Mouse (Mus musculus): ENCODE data around the gene Sepsecs.

The Sepsecs gene

GRCm38 (mm10) chr5:52641736-52642135, 27.8 kb downstream of the Sepsecs start:
- DNase-seq: no peak

GRCm38 (mm10) chr5:52638916-52639315, 30.6 kb downstream of the Sepsecs start:
- no peak for DNase-seq

DNA sequence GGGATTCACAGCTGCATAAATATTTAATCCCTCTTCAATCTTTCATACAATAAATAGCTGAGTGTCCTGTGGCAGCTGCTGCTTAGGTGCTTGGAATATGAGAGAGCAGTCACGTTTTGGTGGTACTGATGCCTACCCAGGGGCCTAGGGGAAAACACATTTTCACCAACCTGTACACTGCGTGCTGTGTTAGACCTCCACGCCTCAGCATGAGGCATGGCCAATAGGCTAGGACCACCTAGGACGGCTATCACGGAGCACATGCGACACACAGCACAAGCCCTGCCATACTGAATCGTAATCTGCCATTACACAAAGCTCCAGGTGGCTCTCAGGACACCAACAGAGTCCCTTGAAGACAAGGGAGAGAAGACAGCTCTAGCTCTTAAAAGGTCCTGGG, 31.5 kb downstream of the Sepsecs start:
- DNase-seq: no peak

DNA sequence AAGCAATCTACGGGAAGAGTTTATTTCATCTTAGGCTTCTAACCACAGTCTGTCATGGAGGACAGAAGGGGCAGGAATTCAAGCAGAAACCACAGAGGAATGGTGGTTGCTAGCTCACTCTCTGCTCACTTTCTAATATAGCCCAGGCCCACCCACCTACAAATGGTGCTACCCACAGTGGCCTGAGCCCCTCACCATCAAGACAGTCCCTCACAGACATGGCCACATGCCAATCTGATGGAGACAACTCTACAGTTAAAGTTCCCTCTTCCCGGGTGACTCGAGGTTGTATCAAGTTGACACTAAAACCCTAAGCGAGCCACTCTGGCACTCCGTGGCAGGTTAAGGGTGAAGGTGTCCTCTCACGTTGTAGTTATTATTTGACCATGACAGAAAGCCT, 32.6 kb downstream of the Sepsecs start:
- DNase-seq: no peak

GRCm38 (mm10) chr5:52636025-52636755, 33.3 kb downstream of the Sepsecs start:
- no peak for DNase-seq

GRCm38 (mm10) chr5:52634017-52634416, 35.5 kb downstream of the Sepsecs start:
- peak; percentile 17 to 48 for DNase-seq

- no peak for DNase-seq
These were observed 39.0 kb downstream of the Sepsecs start for GRCm38 (mm10) chr5:52630541-52630940.

- no peak for DNase-seq
These were observed 40.3 kb downstream of the Sepsecs start for GRCm38 (mm10) chr5:52629214-52629613.

DNA sequence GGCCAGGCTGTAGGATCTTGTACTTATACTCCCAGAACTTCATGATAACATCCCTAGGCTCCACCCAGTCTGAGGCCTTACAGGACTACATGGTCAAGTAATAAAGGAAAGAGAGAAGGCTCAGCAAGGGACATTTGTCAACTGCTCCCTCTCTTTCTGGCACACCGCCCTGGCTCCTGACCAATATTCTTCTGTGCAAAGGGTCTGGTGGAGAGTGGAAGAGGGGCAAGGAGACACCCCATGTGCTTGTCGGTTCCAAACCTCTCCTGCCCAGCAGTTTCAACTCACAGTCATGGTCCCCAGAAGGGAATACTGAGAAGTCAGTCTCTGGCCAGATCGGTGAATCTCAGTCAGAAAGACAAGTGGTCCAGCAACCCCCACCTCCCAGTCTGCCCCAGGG, 40.7 kb downstream of the Sepsecs start:
- no peak for DNase-seq

GRCm38 (mm10) chr5:52627713-52628112, 41.8 kb downstream of the Sepsecs start:
- DNase-seq: no peak

- no peak for DNase-seq
These were observed 43.4 kb downstream of the Sepsecs start for GRCm38 (mm10) chr5:52626092-52626491.

DNA sequence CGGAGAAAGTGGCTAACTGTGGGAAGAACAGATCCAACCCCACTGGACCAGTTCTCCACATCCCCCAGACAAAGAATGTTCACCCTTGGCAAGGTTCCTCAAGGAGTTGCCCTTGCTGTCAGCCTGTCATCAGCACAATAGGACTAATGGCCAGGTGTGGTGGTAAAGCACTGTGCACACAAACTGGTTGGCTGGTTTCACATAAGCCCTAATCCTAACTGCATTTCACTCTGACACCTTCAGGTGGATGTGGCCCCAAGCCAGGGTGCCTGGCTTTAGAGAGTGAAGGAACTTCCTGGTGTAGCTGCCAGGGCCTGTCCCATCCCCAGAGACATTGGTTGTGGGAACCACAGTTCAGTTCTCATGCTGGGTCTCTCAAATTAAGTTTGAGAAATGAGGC, 44.6 kb downstream of the Sepsecs start:
- DNase-seq: no peak

DNA sequence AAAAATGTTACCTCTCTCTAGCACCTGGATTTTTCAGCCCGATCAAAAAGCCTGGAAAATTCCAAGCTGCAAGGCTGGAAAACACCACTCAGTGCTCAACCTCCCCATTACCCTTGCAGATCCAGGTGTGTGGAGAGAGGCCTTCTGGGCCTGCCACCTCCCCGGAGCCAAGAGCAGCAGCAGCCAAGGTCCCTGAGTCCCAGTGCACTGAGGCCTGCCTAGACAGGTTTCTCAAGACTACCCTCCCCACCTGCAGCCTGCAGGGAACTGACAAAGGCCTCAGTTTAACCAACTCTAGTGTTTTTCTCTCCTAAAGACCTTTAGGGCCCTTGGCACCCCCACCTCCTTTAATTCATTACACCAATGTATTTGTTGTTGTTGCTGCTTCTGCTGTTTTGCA, 46.4 kb downstream of the Sepsecs start:
- no peak for DNase-seq

DNA sequence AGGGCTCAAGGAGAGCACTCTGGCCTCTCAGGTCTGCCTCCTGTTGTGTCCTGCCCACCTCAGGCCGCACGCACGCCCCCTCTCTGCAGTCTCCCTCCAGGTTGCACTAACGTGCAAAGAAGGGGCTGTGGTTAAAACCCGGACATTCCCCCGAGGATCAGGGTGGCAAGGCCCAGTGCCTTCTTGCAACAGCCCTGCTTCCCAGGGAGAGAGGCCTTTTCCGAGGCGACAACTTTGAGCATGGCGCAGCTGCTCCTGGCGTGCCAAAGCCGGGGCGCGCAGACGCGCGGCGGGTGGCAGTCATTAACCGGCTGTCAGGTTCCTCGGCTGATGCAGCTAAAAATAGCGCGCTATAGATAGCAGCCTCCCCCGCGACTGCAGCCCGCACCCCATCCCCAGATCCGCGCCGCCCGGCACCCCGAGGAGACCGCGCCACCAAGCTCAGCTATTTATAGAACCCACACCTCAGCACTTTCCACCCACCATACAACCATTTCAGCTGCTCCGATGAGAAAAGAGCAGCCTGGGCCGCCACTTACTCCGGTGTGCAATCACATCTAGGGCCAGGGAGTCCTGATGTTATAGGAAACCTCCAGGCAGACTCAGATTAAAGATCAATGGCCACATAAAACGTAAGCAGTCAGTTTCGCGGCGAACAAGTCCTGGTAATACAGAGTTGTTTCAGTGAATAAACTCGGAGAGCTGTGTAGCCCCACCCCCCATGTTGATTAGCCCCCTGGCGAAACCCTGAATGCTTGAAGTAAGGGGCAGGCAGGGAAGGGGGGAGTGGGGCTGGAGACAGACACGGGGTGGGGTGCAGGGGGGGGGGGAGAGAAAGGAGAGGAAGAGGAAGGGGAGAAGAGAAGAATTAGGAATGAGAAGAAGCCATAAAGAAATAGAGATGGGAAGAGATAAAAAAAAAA, 50.9 kb downstream of the Sepsecs start:
- no peak for DNase-seq

DNA sequence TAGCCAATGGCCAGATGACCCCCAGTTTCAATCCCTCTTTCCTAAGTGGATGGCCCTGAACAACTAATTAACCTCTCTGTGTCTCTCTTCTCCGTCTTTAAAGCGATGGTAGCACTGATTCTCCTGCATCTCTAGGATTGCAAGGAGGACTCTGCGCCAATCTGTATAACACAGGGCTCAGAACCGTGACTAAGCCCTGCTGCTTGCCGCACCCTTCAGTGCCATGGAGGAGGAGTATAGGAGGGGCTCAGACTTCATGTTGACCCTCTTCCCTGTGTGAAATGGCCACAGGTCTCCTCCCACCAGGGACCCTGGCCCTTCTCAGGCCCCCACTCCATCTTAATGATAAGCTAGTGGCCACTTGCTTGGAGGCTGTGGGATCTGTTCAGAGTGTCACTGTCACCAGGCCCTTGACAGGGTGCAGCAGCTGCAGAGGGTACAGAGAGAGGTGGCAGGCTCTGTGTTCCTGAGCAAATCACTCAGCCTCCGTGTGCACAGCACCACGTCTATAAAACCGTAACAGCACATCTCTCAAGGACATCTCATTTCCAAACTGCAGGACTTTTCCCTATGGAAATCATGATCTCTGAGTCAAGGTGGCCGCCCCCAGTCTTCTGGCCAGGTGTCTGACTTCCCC, 51.7 kb downstream of the Sepsecs start:
- DNase-seq: no peak

- DNase-seq: no peak
These were observed 53.0 kb downstream of the Sepsecs start for GRCm38 (mm10) chr5:52616549-52616948.

DNA sequence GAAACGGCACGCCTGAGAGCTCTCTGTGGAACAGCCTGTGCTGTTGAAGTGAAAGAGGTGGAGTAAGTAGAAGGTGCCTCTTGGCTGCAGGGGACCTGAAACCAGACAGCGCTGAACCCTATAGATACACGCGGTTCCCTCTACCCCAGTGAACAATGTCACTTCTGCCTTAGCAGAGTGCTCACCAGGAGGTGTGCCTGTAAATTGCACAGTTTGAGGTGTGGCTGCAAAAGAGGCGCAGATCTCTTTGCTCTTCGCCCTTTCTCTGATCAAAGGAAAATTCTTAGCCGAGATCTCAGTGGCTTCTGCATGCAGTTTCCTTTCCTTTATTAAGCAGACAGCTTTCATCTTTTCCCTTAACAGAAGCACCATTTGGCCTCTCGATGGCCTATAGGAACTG, 54.1 kb downstream of the Sepsecs start:
- no peak for DNase-seq

DNA sequence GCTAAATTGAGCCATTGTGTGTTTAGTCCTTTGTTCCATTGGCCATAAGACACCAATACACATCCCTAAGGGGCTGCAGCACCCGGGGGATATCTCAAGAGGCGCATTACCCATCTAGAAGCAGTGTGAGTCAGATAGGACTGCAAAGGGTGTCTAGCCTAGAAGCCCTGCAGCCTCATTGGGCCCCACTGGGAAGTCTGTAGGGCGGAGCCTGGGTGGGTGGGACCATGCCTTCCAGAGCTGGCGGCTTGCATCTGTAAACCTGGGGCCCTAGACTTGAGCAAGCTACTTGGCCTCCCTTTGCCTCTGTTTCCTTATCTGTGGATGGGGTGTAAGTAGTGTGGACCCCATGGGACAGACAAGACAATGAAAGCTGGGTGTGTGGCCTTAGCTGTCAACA, 54.8 kb downstream of the Sepsecs start:
- no peak for DNase-seq

DNA sequence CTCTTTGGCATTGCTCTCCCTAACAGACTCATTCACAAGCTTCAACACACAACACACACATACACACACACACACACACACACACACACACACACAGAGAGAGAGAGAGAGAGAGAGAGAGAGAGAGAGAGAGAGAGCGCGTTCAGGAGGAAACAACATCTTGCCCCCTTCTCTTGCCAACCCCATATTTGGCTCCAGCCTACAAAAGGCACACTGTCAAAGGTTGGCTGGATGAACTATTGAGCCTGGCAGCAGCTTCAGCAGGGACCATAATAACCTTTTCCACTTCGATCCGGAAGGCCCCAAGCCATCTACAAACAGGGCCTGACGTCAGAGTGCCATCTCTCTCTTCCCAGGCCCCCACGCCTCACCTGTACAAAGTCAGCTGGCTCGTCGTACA, 56.7 kb downstream of the Sepsecs start:
- DNase-seq: no peak

GRCm38 (mm10) chr5:52611315-52611895, 58.1 kb downstream of the Sepsecs start:
- DNase-seq: no peak

- no peak for DNase-seq
These were observed 59.2 kb downstream of the Sepsecs start for GRCm38 (mm10) chr5:52610306-52610705.

GRCm38 (mm10) chr5:52609672-52610071, 59.8 kb downstream of the Sepsecs start:
- DNase-seq: no peak

DNA sequence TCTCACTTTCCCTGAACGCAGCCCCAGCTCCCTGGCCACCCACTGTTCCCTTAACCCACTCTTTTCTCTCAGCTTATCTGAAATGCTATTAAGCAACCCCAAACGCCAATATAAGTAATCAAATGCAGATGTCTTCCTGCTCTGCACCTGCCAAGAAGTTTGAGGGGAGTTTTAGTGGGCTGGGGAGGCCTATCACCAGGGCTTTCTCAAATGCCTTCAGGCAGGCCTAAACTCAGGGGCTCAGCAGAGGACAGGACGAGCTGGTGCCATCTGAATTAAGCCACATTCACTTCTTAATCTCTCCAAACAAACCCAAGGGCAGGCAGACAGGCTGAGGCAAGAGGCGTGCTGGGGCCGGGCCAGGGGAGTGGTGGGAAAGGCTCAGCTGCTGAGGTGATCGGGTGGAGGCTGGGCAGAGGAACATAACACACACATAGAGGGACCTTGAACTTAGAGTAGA, 64.9 kb downstream of the Sepsecs start:
- DNase-seq: no peak

All from kidney, adult 8-10 months (tissue).